Mouse (Mus musculus): ENCODE data around the gene Slc39a2.
"Not testable (repeated sequence)": the region's sequence is repeated elsewhere in the genome, so short reads cannot be mapped to it uniquely, and the experiment has no call there.

Gene Slc39a2

DNA sequence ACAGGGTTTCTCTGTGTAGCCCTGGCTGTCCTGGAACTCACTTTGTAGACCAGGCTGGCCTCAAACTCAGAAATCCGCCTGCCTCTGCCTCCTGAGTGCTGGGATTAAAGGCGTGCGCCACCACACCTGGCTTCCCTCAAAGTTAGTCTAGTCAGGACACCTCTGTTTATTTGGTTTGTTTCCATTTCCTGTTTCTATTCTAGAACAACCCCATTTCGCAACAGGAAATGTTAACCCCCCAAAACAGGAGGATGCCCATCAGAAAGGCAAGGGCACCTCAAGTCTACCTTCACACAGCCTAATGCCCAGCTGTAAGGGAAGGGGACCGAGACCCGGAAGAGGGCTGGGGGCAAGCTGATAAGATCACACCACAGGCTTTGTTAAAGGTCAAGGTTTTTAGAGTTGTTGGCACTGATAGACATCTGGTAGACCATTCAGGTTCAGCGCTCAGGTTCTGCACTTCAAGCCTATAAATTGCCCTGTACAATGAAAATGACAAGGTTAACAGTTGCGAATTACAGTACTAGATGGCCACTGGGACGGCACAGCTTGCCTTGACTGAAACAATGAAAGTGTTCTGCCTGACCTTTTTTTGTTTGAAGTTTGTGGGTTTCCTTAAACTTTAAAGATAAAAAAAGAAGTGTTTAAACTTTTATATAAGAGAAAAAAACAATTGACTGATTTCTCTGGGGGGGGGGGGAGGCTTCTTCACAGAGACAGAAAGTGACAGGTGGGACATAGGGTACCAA is at the start of gene Slc39a2:
TSS of gene Slc39a2 (plus strand) at position 699 of the 749 bp plus-strand sequence.
- DNase-seq: peak; percentile 6

GRCm38 (mm10) chr14:51843882-51844281 is 48.8 kb upstream of the Slc39a2 start:
- no peak for DNase-seq

DNA sequence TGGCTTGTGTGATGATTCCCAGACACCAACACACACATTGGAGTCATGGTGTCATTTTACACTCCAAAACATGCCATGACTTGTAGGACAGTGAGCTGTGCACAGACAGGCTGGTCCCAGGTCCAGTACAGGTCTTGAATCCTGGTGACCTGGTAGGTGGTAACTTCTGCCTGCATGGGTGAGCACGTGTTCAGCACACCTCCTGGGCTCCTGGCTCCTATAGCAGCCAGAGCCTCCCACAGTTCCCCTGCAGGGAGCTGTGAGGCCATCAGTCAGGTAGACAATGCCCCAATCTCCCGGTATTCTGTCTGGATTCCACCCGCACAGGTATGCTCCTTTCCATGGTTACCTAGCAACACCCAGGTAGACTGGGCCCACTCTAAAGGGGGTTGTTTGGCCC is 46.1 kb upstream of the Slc39a2 start:
- DNase-seq: no peak

- not testable (repeated sequence) for DNase-seq
Measured at GRCm38 (mm10) chr14:51851006-51851405, 41.7 kb upstream of the Slc39a2 start.

- DNase-seq: no peak
Measured at GRCm38 (mm10) chr14:51853399-51853798, 39.3 kb upstream of the Slc39a2 start, which contains the start of gene Ear6. Gene Ear6, plus strand, starts transcription at chr14:51853699.

DNA sequence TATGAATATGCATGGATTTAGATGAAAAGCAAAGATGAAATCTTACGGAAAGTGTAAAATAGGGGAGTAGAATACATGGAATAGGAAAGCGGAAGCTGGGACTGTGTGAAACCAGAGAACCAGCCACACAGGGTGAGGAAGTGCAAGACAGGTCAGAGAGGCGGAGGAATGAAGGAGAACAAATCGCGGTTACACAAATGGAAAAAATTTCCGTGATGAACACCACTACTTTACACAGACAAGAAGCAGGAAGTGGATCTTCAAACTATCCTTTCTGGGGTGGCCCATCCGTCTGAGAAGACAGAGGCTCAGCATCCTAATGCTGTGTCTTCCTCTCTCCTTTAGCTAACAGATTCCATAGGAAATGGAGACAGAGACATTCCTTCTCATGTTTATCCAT is 37.4 kb upstream of the Slc39a2 start:
- not testable (repeated sequence) for DNase-seq

DNA sequence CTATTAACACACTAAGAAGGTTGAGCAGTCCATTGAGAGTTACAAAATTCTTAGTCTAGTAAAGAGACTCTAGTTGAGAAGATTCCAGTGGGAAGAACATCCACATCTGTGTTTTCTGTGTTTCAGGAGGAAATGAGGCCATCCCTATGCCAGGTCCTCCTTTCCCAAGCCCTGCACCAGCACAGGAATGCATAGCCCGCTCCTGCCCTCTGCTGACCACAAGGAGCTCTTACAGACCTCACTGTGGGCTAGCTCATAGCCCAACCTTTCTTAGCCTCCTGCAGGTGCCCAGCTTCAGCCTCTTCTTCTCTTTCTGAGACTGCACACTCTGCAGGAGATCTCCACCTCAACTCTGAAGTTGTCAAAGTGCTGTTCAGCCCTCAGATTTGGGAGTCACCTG is 29.1 kb upstream of the Slc39a2 start:
- not testable (repeated sequence) for DNase-seq

- no peak for DNase-seq
Measured at GRCm38 (mm10) chr14:51870756-51871155, 21.9 kb upstream of the Slc39a2 start.

GRCm38 (mm10) chr14:51871741-51872140 is 20.9 kb upstream of the Slc39a2 start:
- no peak for DNase-seq

DNA sequence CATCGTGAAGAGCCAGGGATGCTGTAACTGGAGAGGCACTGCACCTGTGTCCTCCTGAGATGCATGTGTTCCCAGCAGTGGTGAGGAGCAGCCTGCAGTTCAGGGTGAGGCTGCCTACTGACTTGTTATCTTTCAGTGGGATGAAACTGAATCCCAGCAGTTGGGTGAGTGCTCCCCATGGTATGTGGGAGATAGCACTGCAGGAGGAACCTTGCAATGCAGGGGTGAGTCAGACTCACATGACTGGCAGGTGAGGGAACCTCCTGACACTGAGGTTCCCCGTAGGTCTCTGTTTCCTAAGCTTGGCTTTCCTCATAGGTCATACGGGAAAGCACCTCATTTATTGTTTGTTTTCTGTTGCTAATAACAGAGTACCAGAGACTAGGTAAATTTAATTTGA is 15.2 kb upstream of the Slc39a2 start:
- no peak for DNase-seq

GRCm38 (mm10) chr14:51883527-51884030 is 9.1 kb upstream of the Slc39a2 start:
- DNase-seq: peak; percentile 84

DNA sequence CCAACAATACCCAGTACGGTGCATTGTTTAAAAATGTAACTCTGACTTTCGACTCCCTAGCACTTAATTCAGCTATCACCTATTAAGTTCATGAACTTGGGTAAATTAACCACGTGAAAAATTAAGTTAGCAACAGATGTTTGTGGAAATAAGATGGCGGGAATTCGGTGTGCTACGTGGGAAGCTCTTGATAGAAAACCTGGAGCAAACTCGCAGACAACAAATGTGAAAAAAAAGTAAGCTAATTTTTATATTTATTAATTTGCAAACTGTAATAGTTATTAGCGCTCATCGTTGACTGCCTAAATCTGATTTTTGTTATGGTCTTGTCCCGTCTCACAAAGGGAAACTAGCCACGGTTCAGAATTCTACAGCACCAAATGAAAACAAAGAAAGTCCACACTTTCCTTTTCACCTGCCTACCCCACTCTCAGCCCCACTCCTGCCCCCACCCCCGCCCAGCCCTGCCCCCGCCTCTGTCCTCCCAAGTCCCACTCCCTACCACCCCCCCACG is 8.6 kb upstream of the Slc39a2 start:
- DNase-seq: no peak

DNA sequence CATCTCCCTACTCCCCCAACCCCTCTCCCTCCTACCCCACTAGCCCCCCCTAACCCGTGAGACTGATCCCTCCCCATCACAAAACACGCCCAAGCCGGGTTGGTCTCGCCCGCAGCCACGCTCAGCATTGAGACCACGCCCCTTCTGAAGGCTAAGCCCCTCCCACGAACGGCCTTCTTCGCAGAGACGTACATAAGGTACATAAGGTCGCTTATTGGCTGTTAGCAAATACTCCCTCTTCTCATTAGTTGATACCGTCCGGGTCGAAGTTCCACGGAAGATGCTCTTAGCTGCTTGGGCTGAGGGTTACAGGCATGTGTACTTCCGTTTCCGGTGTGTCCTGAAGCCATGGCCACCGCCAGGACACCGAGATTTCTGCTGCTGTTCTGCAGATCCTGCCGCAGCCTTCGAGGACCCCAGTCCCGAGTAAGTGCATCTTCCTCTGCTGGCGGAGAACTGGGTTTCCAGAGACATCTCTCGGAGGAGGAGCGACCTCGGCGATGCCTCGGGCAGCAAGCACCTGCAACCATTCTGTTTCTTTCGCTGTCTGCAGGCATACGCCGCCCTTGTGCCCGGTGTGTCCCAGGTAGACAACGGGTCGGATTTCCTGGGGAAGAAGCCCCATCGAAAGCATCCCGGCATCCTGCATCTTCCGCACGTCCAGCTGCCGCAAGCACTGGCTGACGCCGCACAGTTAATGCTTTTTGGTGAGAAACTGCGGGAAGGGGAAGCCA is 7.9 kb upstream of the Slc39a2 start, which contains the start of gene Mettl17:
TSS of gene Mettl17 (plus strand) at position 245 of the 734 bp plus-strand sequence.
- DNase-seq: peak; percentile 95

- no peak for DNase-seq
Measured at GRCm38 (mm10) chr14:51886051-51886450, 6.6 kb upstream of the Slc39a2 start.

- DNase-seq: no peak
Measured at GRCm38 (mm10) chr14:51889833-51890232, 2.9 kb upstream of the Slc39a2 start.

DNA sequence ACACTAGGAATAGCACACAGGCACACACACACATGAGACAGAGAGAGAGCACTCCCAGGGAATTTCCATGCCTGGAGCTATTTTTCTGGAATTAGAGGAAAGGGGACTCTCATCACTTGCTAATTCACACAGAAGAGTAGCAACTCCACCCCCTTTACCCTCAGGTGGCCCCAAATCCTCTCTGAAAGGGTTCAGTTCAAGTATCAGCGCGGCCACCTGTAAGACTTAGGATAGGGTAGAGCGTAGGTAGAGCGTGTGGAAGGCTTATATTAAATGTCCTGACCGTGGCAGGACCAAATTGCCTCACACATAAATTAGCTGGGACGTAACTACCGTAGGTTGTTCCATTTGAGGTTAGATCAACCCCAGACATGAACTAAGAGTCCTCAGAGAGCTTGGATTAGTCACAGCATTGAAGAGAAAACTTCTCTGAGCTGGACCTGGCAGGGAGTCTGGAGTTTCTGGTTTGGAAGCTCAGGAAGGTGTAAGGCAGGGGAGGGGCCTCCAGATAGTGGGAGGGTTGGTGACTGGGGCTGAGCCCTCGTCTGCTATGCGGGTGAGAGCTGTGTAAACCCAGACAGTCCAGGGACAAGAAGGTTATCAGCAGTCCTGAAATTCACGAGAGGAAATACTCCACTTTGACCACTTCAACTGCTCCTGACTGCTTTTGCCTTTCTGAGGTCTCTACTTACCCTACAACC is 555 bp downstream of the Slc39a2 start:
- DNase-seq: no peak

GRCm38 (mm10) chr14:51893809-51894208 is 1.1 kb downstream of the Slc39a2 start:
- no peak for DNase-seq

- no peak for DNase-seq
Measured at GRCm38 (mm10) chr14:51895071-51895470, 2.4 kb downstream of the Slc39a2 start.

GRCm38 (mm10) chr14:51896019-51896418 is 3.3 kb downstream of the Slc39a2 start:
- no peak for DNase-seq

DNA sequence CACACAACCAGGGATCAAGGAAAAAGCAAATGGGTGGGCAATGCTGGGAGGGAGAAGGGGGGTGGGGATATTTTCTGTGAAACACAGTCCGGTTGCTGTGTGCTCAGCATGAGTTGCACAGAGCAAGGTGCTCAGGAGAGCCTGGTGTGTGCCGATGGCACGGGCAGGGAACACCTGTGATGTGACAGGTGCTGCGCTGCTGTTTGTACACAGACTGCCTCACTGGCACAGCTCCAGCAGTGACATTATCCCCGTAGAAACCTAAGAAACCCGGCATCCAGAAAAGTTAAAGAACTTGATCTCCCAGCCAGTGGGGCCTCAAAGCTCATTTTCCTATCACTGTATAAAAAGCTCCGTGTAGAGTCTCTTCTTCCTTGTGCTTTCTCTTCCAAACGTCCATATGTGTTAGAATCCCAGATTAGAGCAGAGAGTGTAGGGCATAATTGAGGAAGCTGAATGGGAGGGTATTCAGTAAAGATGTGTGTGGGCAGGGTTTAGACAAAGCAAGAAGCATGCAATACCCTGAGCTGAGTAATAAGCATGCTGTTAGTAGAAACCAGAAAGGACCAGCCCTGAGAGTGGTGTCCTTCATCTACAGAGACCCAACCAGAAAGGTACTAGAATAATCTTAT is 4.0 kb downstream of the Slc39a2 start:
- no peak for DNase-seq

- no peak for DNase-seq
Measured at GRCm38 (mm10) chr14:51899351-51899750, 6.7 kb downstream of the Slc39a2 start.

Data from thymus, postnatal 25 days (tissue).